Mouse (Mus musculus) cortical plate, adult 2 months (tissue): ENCODE measurements around the gene Papolg. TPM values are rescaled to one million over a fixed set of nuclear protein-coding genes. Genes with fewer than 3 reads are reported as not detected.

ENCODE experiments used
- H3K27ac ChIP-seq: fragments of 200-500 bp; 2 replicates; pipeline ENCODE4 v1.5.1; 2012; ENCODE audit warnings: low read length, control low read depth, inconsistent platforms; ENCODE audit not compliant: insufficient read depth
- H3K4me1 ChIP-seq: fragments of 200-500 bp; 2 replicates; pipeline ENCODE4 v1.6.1; 2011; ENCODE audit warnings: low read length; ENCODE audit not compliant: control insufficient read depth, insufficient read depth
- H3K4me3 ChIP-seq: fragments of 200-500 bp; 2 replicates; pipeline ENCODE4 v1.5.1; 2011; ENCODE audit warnings: mild to moderate bottlenecking, low read length, control low read depth; ENCODE audit not compliant: insufficient read depth
- CTCF ChIP-seq: fragments of 200-500 bp; IDR thresholded peaks from 2 replicates; pipeline ENCODE4 v1.5.1; 2011; ENCODE audit warnings: mild to moderate bottlenecking, control low read depth, low read length; ENCODE audit not compliant: insufficient read depth; ENCODE audit errors: extremely low read depth
- POLR2A ChIP-seq: fragments of 200-500 bp; IDR thresholded peaks from 2 replicates; pipeline ENCODE4 v1.6.1; 2011; ENCODE audit warnings: mild to moderate bottlenecking, low read length, control low read depth; ENCODE audit not compliant: insufficient read depth; ENCODE audit errors: extremely low read depth
- polyA plus RNA-seq: library from polyadenylated mRNA; depleted of rRNA; stranded (reverse); fragments of >200 nt; gene quantifications from 2 replicates; pipeline ENCODE4 v1.2.3, GENCODE M21; 2012; rRNA removed

Gene Papolg
- polyA plus RNA-seq, 1 experiment, result 11.9 TPM

DNA sequence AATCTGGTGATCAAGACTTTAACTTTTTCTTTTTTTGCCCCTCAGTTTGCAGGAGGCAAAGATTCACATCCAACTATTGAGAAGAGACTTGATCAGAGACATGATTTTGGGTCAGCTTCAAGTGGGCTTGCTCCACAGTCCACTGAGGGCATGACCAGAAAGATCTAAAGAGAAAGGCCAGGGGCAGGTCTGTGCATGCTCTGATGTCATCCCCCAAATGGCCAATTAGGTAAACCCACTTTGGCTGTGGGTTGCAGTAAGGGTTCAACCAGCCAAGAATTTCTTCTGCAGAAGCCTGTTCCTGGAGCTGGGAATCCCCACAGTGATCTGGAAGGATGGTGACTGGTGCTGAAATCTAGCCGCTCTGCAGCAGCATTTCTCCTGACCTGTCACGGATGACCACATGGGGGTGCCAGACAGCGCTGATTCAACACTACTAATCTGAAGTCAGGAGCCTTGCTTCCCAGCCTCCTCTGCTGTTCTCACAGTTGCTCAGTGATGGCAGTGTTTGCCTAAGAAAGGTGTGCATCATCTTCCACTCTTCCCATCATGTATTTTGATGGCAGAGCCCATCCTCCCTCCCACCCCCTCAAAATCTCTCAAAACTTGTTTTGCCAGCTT is 39.8 kb downstream of the Papolg start:
- TF ChIP-seq POLR2A (no peak), CTCF (peak; percentile 58)
- H3K27ac ChIP-seq, result no peak overlapping the region
- no peak overlapping the region for H3K4me3 ChIP-seq
- H3K4me1 ChIP-seq, result no peaks in the 10 kb centered on the region

- Histone ChIP-seq H3K4me1 (no peaks in the 10 kb centered on the region), H3K4me3 (no peak overlapping the region), H3K27ac (no peak overlapping the region)
- TF ChIP-seq POLR2A (no peak), CTCF (no peak)
These were observed 41.7 kb downstream of the Papolg start for GRCm38 (mm10) chr11:23853306-23853705.

- TF ChIP-seq CTCF (no peak), POLR2A (no peak)
- H3K27ac ChIP-seq, result no peak overlapping the region
- H3K4me1 ChIP-seq, result no peaks in the 10 kb centered on the region
- H3K4me3 ChIP-seq, result no peak overlapping the region
These were observed 48.8 kb downstream of the Papolg start for GRCm38 (mm10) chr11:23846016-23846815.

DNA sequence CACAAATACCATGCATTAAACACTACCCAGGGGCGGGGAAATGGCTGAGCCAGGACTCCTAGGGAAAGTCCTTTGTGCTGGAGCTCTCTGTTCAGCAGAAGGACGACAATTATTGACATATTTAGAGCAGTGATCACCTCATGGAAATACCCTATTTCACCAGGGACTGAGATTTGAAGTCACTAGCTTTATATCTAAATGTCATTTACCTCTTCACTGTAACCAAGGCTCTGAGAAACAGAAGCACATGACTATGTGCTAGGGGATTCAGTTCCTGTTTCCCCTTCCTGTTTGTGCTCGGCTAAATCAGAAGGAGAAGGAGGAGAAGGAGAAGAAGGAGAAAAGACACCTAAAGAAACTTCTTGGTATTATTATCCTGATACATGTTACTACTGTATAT is 71.8 kb downstream of the Papolg start:
- TF ChIP-seq POLR2A (no peak), CTCF (no peak)
- H3K4me3 ChIP-seq, result no peak overlapping the region
- no peak overlapping the region for H3K27ac ChIP-seq
- no peaks in the 10 kb centered on the region for H3K4me1 ChIP-seq

GRCm38 (mm10) chr11:23821652-23822051 is 73.4 kb downstream of the Papolg start:
- Histone ChIP-seq H3K27ac (no peak overlapping the region), H3K4me1 (no peaks in the 10 kb centered on the region), H3K4me3 (no peak overlapping the region)
- TF ChIP-seq CTCF, result no peak

GRCm38 (mm10) chr11:23820977-23821376 is 74.1 kb downstream of the Papolg start:
- no peak overlapping the region for H3K4me3 ChIP-seq
- no peaks in the 10 kb centered on the region for H3K4me1 ChIP-seq
- H3K27ac ChIP-seq, result no peak overlapping the region
- TF ChIP-seq POLR2A (no peak), CTCF (no peak)

- Histone ChIP-seq H3K4me3 (no peak overlapping the region), H3K4me1 (no peaks in the 10 kb centered on the region)
These were observed 76.3 kb downstream of the Papolg start for GRCm38 (mm10) chr11:23818745-23819144.

More at GRCm38 (mm10) chr11:23818745-23819144, 76.3 kb downstream of the Papolg start:
- TF ChIP-seq CTCF (no peak), POLR2A (no peak)
- no peak overlapping the region for H3K27ac ChIP-seq

Other genes with a start within 250 kb of the Papolg start
- 9.5 and 10.4 TPM in 2 replicates for gene Pus10, start 229.6 kb downstream of the Papolg start, polyA plus RNA-seq
- gene Pex13, start 229.3 kb downstream of the Papolg start, polyA plus RNA-seq, result 15.5 and 16.9 TPM in 2 replicates
- 2.0 and 2.2 TPM in 2 replicates for gene Rel, start 124.3 kb downstream of the Papolg start, polyA plus RNA-seq
- gene A830031A19Rik, start 179.8 kb upstream of the Papolg start, polyA plus RNA-seq, result 1.2 and 1.6 TPM in 2 replicates
- 62.8 and 64.1 TPM in 2 replicates for gene Bcl11a, start 182.8 kb upstream of the Papolg start, polyA plus RNA-seq